Mouse (Mus musculus): ENCODE measurements around the gene Ets1. TPM values are rescaled to one million over a fixed set of nuclear protein-coding genes. Genes with fewer than 3 reads are reported as not detected.

Gene Ets1
- total and polyA plus RNA-seq, 3 experiments: 10.0 to 23.5 (median 19.8) TPM

GRCm38 (mm10) chr9:32752602-32753001 lies 116.6 kb downstream of the Ets1 start:
- TF ChIP-seq MAX (IDR thresholded peaks at IDR 0.05; ENCODE audit: low read length) (no peak), MAFK (IDR thresholded peaks at IDR 0.05; ENCODE audit: insufficient replicate concordance, low read length) (no peak), ZKSCAN1 (IDR thresholded peaks at IDR 0.05; ENCODE audit: borderline replicate concordance, low read depth, low read length) (no peak), PAX5 (IDR thresholded peaks at IDR 0.05; ENCODE audit: low read length) (no peak), JUND (conservative IDR thresholded peaks at IDR 0.05; ENCODE audit: low read depth, low read length) (no peak), ZNF384 (IDR thresholded peaks at IDR 0.05; ENCODE audit: low read depth, low read length) (no peak), MAZ (IDR thresholded peaks at IDR 0.05; ENCODE audit: low read depth, low read length) (no peak), USF2 (conservative IDR thresholded peaks at IDR 0.05; ENCODE audit: low read depth, low read length) (no peak), GABPA (IDR thresholded peaks at IDR 0.05; ENCODE audit: insufficient replicate concordance, low read depth, low read length) (no peak)
- H3K4me3 ChIP-seq (replicated peaks in 1 of 3; ENCODE audit: low read depth in 2 of 3, low read length in 2 of 3, poor library complexity in 1 of 3): no peak overlapping the region
- peaks cover 3 to 65% of the 10 kb centered on the region in 2 experiments for H3K36me3 ChIP-seq (replicated peaks in 1 of 2; ENCODE audit: control insufficient read depth in 1 of 2, insufficient read depth in 1 of 2, low read length in 1 of 2)
- H3K9ac ChIP-seq (ENCODE audit: insufficient read depth, low read depth): no peak overlapping the region
- no peaks in the 10 kb centered on the region for H3K27me3 ChIP-seq (replicated peaks)
- in situ Hi-C loops (cut with MboI; ENCODE audit: low pct_ligation_motif_present, low pct_unique_long_range_greater_than_20kb, low sequenced_read_pairs) (no loop called here), dilution Hi-C loops (cut with MboI; ENCODE audit: extremely low pct_ligation_motif_present, extremely low pct_unique_long_range_greater_than_20kb, low sequenced_read_pairs) (no loop called here)
- no peak overlapping the region for H3K27ac ChIP-seq (ENCODE audit: insufficient read depth, low read depth)
- no peaks in the 10 kb centered on the region for H3K79me2 ChIP-seq (replicated peaks; ENCODE audit: control insufficient read depth, extremely low read depth, insufficient read depth, poor library complexity, severe bottlenecking)
- H3K4me2 ChIP-seq (ENCODE audit: insufficient read depth, low read depth, poor library complexity, severe bottlenecking): no peak overlapping the region
- H3K4me1 ChIP-seq (ENCODE audit: control insufficient read depth in 1 of 2, insufficient read depth in 2 of 2): peaks cover 15 to 55% of the 10 kb centered on the region in 2 experiments
- H3K9me3 ChIP-seq (replicated peaks; ENCODE audit: low read length): no peaks in the 10 kb centered on the region
- DNase-seq (ENCODE audit: extremely low read depth): no peak

- Histone ChIP-seq H3K4me2 (ENCODE audit: insufficient read depth, low read depth, poor library complexity, severe bottlenecking) (no peak overlapping the region), H3K36me3 (replicated peaks in 1 of 2; ENCODE audit: control insufficient read depth in 1 of 2, insufficient read depth in 1 of 2, low read length in 1 of 2) (peaks cover 3 to 68% of the 10 kb centered on the region in 2 experiments), H3K27ac (ENCODE audit: insufficient read depth, low read depth) (no peak overlapping the region), H3K9me3 (replicated peaks; ENCODE audit: low read length) (no peaks in the 10 kb centered on the region), H3K79me2 (replicated peaks; ENCODE audit: control insufficient read depth, extremely low read depth, insufficient read depth, poor library complexity, severe bottlenecking) (no peaks in the 10 kb centered on the region), H3K4me1 (ENCODE audit: control insufficient read depth in 1 of 2, insufficient read depth in 2 of 2) (peaks cover 9 to 39% of the 10 kb centered on the region in 2 experiments), H3K4me3 (replicated peaks in 1 of 3; ENCODE audit: low read depth in 2 of 3, low read length in 2 of 3, poor library complexity in 1 of 3) (no peak overlapping the region), H3K27me3 (replicated peaks) (no peaks in the 10 kb centered on the region), H3K9ac (ENCODE audit: insufficient read depth, low read depth) (no peak overlapping the region)
- dilution Hi-C loops (cut with MboI; ENCODE audit: extremely low pct_ligation_motif_present, extremely low pct_unique_long_range_greater_than_20kb, low sequenced_read_pairs) (no loop called here), in situ Hi-C loops (cut with MboI; ENCODE audit: low pct_ligation_motif_present, low pct_unique_long_range_greater_than_20kb, low sequenced_read_pairs) (no loop called here)
- no peak for DNase-seq (ENCODE audit: extremely low read depth)
- TF ChIP-seq POLR2AphosphoS2 (IDR thresholded peaks at IDR 0.05; ENCODE audit: low read depth, low read length): no peak
Measured at GRCm38 (mm10) chr9:32754311-32754710, 118.3 kb downstream of the Ets1 start.

DNA sequence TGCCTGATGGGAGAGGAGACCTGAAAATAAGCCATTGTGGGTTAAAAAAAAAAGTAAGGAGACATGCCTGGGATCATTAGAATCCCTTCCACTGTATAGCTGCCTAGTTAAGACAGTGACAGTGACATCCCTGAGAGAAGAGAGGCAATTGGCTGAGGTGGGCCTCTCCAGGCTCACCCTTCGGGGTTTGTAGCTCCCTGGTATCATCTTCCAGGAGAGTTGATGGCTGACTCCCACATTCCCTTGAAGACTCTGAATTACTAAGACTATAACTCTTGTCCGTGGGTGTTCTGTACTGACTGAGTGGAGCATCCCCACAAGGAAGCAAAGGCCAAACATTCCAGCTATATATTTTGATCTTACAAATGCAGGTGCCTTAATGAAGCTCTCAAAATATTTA lies 120.0 kb downstream of the Ets1 start:
- TF ChIP-seq MXI1 (IDR thresholded peaks at IDR 0.05; ENCODE audit: low read depth, low read length) (no peak), RAD21 (IDR thresholded peaks at IDR 0.05; ENCODE audit: low read depth, low read length) (no peak), MYC (IDR thresholded peaks at IDR 0.05; ENCODE audit: low read depth, low read length) (no peak), MAZ (IDR thresholded peaks at IDR 0.05; ENCODE audit: low read depth, low read length) (no peak), EP300 (IDR thresholded peaks at IDR 0.05; ENCODE audit: low read length) (no peak), MAX (IDR thresholded peaks at IDR 0.05; ENCODE audit: low read length) (no peak)
- H3K9me3 ChIP-seq (replicated peaks; ENCODE audit: low read length): no peaks in the 10 kb centered on the region
- in situ Hi-C loops (cut with MboI; ENCODE audit: low pct_ligation_motif_present, low pct_unique_long_range_greater_than_20kb, low sequenced_read_pairs) (no loop called here), dilution Hi-C loops (cut with MboI; ENCODE audit: extremely low pct_ligation_motif_present, extremely low pct_unique_long_range_greater_than_20kb, low sequenced_read_pairs) (no loop called here)
- no peaks in the 10 kb centered on the region for H3K79me2 ChIP-seq (replicated peaks; ENCODE audit: control insufficient read depth, extremely low read depth, insufficient read depth, poor library complexity, severe bottlenecking)
- no peak overlapping the region for H3K27ac ChIP-seq (ENCODE audit: insufficient read depth, low read depth)
- H3K27me3 ChIP-seq (replicated peaks): no peaks in the 10 kb centered on the region
- H3K4me1 ChIP-seq (ENCODE audit: control insufficient read depth in 1 of 2, insufficient read depth in 2 of 2): peaks cover 0 to 25% of the 10 kb centered on the region in 2 experiments; a peak in 2 of 4 replicates
- H3K9ac ChIP-seq (ENCODE audit: insufficient read depth, low read depth): no peak overlapping the region
- peaks cover 3 to 61% of the 10 kb centered on the region in 2 experiments for H3K36me3 ChIP-seq (replicated peaks in 1 of 2; ENCODE audit: control insufficient read depth in 1 of 2, insufficient read depth in 1 of 2, low read length in 1 of 2)
- no peak for DNase-seq (ENCODE audit: extremely low read depth)
- H3K4me2 ChIP-seq (ENCODE audit: insufficient read depth, low read depth, poor library complexity, severe bottlenecking): no peak overlapping the region
- H3K4me3 ChIP-seq (replicated peaks in 1 of 3; ENCODE audit: low read depth in 2 of 3, low read length in 2 of 3, poor library complexity in 1 of 3): no peak overlapping the region

All from CH12.LX (cell line).